Mouse (Mus musculus) layer of hippocampus, postnatal 36 days (tissue): ENCODE data around the gene Nop9. TPM values are rescaled to one million over a fixed set of nuclear protein-coding genes. Genes with fewer than 3 reads are reported as not detected.

Source experiments
- DNase-seq, 2 experiments: peaks; one replicate each; pipeline ENCODE4 v3.0.0; 2022
- total RNA-seq, 2 experiments: library from RNA; stranded (reverse); gene quantifications; 2 replicates each; pipeline ENCODE4 v1.2.3; 2021

Nop9 gene
- total RNA-seq, 2 experiments from 2014 or later, result 10.6 to 14.2 TPM

DNA sequence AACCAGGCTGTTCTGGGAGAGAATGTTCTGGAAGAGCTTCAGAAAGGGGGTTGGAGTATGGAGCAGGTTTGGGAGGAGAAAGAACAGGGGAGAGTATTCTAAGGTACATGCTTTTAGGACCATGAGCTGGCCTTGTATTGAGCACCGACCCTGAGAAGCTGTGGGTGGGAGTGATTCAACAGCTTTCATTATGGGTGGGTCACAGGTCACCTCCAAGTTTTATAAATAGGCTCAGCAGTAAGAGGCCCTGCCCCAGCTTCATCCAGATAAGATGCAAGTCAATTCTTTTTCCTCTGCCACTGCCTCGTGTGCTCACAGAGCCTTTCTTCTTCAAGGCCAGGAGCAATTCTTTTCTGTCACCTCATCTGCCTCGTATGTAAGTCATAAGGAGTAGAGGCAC lies 31.7 kb downstream of the Nop9 start:
- DNase-seq, result no peak

DNA sequence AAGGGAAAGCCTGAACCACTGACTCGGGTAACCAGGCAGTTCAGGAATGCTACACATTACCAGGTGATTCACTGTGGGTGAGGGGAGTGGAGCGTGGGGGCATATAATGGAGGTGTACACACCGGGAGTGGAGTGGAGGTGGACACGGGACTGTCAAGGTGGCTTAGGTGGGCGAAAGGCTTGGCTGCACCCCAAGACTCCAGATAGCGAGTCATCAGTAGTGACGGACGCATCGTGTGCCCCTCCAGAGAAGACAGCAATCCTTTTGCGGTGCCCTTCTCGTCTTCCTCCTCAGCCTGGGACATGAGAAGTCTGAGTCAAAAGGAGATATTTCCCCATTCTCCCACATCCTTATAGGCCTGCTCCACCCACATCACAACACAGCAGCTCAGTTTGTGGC lies 32.3 kb downstream of the Nop9 start:
- no peak for DNase-seq

DNA sequence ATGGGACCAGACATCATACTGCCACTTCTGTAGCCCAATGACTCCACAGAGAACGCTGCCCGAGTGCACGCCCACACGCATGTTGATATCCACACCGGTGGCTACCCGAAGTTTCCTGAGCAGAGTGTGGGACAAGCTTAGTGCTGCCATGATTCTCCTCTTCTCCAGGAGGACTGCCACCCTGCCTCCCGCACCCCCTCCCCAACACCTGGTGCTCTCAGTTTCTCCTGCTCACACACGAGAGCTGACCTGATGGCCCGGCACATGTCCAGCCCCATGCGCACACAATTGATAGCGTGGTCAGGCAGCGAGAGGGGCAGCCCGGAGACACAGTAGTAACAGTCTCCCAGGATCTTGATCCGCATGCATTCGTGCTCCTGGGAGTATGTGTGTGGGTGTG lies 33.2 kb downstream of the Nop9 start:
- DNase-seq, result no peak

DNA sequence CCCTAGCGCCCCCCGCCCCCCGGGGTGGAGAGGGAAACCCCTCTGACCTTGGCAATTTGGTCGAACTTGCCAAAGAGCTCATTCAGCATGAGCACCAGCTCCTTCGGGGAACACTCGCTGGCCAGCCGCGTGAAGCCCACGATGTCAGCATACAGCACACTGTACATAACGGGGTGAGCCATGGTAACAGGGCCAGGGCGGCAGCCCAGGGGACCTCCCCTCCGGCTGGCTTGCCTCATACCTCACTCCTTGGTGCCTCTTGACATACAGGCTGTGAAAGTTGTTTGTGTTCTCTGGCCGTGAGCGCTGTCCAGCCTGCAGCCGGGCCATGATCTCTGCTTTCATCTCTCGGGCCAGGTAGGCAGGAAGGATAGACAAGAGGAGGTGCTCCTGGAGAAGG lies 34.2 kb downstream of the Nop9 start:
- no peak for DNase-seq

DNA sequence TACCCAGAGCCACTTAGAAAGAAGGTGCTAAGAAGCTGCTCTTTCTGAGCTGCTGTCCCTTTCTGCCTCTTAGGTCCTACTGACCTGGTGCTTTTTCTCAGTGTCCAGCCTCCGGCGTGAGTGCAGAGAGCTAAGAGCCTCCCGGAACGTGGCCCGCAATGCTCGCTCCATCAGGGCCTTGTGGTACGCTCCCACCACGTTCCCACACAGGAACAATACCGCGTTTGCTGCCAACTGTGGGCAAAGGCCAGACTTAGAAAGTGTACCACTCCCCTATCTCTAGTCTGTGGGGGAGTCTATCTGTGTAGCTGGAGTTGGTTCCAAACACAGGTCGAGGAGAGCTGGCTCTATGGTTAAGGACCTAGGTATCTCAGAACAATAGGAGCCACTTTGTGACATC lies 35.2 kb downstream of the Nop9 start:
- no peak for DNase-seq

DNA sequence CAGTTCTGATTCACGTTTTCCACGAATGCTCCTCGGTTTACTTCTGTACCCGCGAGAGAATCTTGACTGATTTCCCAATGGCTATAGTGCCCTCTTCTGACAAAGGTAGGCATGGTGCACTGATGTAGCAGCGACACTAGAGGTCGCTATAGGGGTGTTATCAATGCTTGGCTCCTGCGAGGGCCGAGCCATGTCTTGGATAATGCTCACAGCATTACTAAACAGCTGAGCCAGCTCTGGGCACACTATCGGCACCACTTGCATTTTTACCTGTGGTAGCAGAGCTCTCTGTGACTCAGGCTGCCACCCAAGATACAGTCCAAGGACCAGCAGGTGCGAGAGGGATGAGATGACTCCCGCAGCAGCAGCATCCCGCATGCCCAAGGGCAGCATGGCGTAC lies 35.8 kb downstream of the Nop9 start:
- peak in 1 of 2 experiments; percentile 43 for DNase-seq

DNA sequence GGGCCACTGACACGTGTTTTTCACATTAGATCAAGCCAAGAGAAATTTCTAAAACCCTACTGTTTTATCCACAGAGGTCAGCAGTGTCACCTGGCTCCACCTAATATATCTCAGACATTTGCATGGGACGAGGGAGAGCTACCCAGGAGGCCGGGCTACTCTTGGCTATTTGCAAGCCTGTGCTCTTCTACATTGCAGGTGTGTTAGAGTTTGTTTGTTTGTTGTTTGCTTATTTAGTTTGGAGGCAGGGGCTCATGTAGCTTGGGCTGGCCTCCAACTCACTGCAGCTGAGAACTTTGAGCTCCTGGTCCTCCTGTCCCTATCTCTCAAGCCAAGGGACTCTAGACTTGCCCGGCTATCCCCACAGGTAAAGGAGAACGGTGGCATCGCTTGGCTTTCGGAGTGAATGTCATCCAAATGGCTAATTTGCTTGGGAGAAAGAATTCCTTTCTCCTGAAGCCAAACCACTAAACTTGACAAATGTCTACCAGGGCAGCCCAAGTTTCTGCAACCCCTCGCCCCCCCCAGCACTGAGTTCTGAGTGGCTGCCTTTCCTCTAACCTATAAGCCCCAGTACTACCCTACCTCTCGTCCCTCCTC lies 37.0 kb downstream of the Nop9 start:
- DNase-seq, result no peak

DNA sequence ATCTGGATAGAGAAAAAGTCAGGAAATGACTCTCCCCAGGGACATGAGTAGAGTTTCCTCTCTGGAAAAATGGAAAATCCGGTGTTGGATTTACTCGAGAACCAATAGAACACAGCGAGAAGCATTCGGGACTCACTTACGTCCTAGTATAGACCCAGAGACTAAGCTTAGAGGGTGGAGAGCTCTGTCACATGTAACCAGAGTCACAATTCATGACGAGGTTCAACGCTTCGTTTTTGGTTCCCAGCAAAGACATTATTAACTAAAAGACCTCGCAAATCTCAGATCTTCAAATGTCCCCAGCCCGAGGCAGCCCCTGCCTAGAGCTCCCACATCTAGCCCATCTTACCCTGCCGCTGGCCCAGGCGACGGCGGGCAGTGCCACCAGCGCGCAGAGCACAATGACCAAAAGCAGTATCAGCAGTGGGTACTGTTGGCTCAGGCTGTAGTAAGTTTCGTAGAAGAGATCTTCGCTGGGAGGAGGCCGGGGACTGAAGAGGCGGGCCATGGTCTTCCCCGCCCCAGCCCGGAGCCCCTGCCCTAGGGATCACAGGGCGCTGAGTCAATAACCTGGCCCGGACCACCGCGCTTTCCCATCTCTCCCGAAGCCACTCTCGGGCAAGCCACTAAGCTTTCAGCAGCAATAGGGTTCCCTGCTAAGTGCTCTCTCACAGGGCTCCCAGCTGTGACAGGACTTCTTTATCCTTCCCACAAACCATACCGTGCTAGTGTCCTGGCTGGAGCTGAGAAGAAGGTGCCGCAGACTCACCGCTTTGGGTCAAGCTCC lies 37.9 kb downstream of the Nop9 start:
- DNase-seq, result no peak

DNA sequence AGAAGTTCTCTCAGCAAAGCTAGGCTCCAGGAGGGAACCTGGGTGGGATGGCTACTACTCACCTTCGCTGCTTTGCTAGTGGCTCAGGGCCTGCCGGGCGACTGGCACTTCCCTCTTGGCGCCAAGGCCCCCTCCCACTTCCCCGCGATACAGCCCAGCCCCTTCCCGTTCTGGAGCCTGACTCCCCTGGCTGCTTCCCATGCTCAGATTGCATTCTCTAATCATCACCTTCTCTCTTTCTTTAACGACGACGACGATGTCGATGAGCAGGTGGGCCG lies 38.4 kb downstream of the Nop9 start, which contains the start of gene Adcy4:
Gene Adcy4 (minus strand): TSS at position 138 of the 278 bp plus-strand sequence.
- DNase-seq, result no peak

DNA sequence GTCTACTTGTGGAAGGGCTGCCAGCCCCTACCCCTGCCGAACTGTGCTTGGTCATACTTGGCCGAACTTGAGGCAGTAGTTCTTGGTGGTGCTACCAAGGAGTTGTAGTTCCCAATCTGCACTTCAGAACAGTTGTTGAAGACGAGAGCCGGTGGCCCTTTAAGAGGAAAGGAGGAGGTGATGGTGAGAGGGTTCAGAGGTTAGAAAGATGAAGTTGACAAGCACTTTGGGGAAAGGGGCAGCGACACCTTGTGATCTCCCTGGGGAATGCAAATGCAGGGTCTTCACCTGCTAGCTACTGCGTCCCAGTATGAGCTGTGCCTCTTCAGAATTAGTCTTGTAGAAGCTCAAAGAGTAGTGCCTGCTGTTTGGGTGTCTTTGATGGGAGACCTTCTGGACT lies 39.7 kb downstream of the Nop9 start:
- DNase-seq, result no peak

DNA sequence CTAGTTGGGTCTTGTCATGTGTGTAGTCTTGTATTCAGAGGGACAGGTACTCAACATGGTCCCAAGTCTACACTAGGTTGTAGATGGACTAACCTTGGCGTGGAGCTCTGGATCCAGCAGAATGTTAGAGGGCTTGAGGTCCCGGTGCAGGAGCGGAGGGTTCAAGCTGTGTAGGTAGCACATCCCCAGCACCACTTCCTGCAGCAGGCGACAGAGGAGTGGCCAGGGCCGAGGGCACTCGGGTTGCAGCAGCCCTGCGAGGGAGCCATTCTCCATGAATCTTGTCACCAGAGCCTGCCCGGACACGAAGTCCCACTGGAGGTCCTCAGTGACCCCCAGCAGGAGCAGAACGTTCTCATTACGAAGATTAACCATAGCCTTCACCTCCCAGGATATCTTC lies 42.2 kb downstream of the Nop9 start:
- no peak for DNase-seq

DNA sequence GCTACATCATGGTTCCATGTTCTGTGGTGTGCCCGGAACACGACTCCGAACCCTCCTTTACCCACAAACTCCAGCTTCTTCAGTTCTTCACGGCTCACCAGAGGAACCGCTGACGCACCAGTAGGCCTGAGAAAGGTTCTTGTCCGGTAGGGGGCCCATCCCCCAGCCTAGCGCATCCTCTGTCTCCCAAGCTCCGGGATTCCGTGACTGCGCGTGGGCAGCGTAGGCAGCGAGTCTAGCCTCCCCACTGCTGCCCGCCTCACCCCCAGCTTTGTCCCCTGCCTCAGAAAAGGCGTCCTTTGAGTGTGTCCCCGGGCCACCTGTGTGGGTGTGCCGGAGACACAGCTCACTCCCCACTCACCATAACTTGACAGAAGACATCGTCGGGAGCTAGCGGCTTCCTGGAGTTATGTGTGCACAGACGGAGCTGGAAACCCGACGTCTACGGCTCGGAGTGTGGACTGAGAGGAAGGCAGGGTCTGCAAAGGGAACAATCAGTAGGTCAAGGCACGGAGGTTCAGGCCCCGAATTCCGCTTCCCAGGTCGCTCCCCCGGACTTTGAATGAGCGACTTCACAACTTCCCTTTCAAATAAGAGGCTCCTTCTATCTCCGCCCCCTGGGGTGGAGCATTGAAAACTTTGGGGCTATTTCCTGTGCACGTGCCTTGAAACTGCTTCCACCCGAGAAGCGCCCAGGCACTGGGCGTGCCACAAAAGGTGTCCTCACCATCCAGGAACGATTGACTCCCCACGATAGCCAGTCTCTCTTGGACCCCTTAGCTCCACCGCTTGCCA lies 43.0 kb downstream of the Nop9 start, which contains the start of gene Ripk3:
Gene Ripk3 (minus strand): TSS at position 610 of the 795 bp plus-strand sequence.
- DNase-seq, result no peak

DNA sequence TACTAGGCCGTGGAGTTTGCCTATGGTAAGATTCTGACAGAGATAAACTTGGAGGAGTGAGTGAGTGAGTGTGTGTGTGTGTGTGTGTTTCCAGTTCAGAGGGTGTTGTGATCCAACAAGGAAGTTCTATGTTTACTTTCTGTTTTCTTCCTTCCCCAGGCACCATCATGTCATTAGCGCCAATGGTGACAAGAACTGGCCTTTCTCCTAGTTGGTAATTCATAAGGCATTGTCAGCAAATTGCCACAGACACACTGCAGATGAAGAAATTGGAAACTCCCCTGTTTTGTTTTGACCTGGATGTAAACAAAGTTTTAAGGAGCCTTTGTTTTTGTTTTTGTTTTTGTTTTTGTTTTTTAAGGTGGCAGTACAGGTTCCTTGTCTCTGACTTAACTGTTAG lies 48.0 kb downstream of the Nop9 start:
- no peak for DNase-seq

DNA sequence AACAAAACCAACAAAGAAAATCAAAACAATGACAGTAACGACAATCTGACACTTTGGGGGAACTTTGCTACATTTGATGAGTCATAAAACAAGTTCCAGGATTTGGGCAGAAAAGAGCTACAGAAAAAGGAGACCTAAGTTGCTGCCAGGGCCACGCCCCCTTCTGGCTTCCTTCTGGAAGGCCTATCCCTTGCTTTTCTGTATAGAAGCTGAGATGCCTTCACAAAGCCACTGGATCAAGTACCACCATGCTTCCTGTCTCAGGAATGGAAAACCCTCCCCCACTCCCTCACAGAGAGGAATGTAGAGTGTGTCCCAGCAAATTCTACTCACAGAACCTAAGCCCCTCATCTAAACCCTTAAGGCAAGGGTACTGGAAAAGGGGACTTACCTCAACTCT lies 48.5 kb downstream of the Nop9 start:
- no peak for DNase-seq

DNA sequence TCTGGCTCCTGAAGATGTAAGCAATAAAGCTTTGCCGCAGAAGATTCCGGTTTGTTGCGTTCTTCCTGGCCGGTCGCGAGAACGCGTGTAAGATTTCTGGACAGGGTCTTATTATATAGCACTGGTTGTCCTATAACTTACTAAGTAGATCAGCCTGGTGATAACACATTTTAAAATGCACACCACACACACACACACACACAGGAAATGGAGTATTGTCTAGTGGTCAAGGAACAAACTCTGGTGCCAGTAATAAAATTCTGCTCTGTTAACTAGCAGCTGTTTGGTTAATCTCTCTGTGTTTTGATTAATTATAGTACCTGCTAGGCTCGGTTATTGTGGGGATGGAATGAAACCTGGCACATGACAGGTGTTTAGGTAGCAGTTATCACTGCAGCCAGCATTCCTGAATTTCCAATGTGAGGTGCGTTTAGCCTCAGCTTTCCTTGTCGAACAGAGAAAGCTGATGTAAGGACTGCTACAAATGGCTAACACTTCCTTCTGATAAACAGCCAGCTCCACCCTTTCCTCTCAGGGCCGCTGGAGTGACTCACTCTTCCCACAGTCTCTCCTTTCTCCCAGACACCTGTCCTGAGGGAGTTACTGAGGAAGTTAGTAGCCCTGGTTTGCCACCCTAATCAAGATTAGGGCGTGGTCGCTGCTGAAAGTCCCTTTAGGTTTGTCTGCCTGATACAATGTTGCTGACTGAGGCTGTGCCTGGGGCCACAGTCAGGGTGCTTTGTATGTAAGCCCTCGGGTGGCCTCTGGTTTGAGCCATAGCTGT lies 50.1 kb downstream of the Nop9 start:
- DNase-seq, result no peak

Other genes starting within 250 kb of the Nop9 start
- gene Cpne6, start 235.2 kb upstream of the Nop9 start, total RNA-seq, result 100 to 1,000 TPM; 696 to 698 TPM
- 1 to 10 TPM; 1.6 to 5.6 TPM for gene Nrl, start 220.7 kb upstream of the Nop9 start, total RNA-seq
- gene Pck2, start 205.4 kb upstream of the Nop9 start, total RNA-seq, result 10 to 100 TPM; 42.6 to 45.8 TPM
- gene Dcaf11, start 185.7 kb upstream of the Nop9 start, total RNA-seq, result 10 to 100 TPM; 82.5 to 83.2 TPM
- 1 to 10 TPM; 1.3 to 1.4 TPM for gene A730061H03Rik, start 185.3 kb upstream of the Nop9 start, total RNA-seq
- gene Fitm1, start 170.1 kb upstream of the Nop9 start, total RNA-seq, result not detected
- 10 to 100 TPM; 50.3 to 50.4 TPM for gene Psme1, start 167.6 kb upstream of the Nop9 start, total RNA-seq
- 10 to 100 TPM; 46.1 to 50.7 TPM for gene Emc9, start 160.4 kb upstream of the Nop9 start, total RNA-seq
- 10 to 100 TPM; 43.2 to 44.6 TPM for gene Psme2, start 154.6 kb upstream of the Nop9 start, total RNA-seq
- 10 to 100 TPM; 29.5 to 41.0 TPM for gene Rnf31, start 154.0 kb upstream of the Nop9 start, total RNA-seq
- 10 to 100 TPM; 13.9 to 16.2 TPM for gene Irf9, start 142.1 kb upstream of the Nop9 start, total RNA-seq
- 1 to 10 TPM in 1 of 2 experiments, under 1 TPM in 1; 0.88 to 1.8 TPM for gene Rec8, start 127.7 kb upstream of the Nop9 start, total RNA-seq
- 100 to 1,000 TPM; 108 to 119 TPM for gene Ipo4, start 109.7 kb upstream of the Nop9 start, total RNA-seq
- gene Gm49378, start 107.8 kb upstream of the Nop9 start, total RNA-seq, result 1 to 10 TPM; 5.3 to 5.6 TPM
- gene Tm9sf1, start 101.9 kb upstream of the Nop9 start, total RNA-seq, result 10 to 100 TPM; 43.4 to 44.3 TPM
- gene Tssk4, start 95.5 kb upstream of the Nop9 start, total RNA-seq, result 1 to 10 TPM; 1.3 to 1.7 TPM
- gene Mdp1, start 85.2 kb upstream of the Nop9 start, total RNA-seq, result 10 to 100 TPM; 46.4 to 49.9 TPM
- 10 to 100 TPM; 24.4 to 27.9 TPM for gene Gmpr2, start 73.8 kb upstream of the Nop9 start, total RNA-seq
- gene Nedd8, start 73.6 kb upstream of the Nop9 start, total RNA-seq, result 100 to 1,000 TPM; 328 to 337 TPM
- gene Tinf2, start 63.9 kb upstream of the Nop9 start, total RNA-seq, result 10 to 100 TPM; 13.0 to 13.4 TPM
- under 1 TPM in 1 of 2 experiments, not detected in 1; 0.28 TPM for gene Tgm1, start 31.8 kb upstream of the Nop9 start, total RNA-seq
- 10 to 100 TPM; 42.8 to 43.8 TPM for gene Rabggta, start 23.4 kb upstream of the Nop9 start, total RNA-seq
- 10 to 100 TPM; 82.7 to 83.2 TPM for gene Dhrs1, start within 50 bp of the Nop9 start, total RNA-seq
- gene Cideb, start 12.8 kb downstream of the Nop9 start, total RNA-seq, result 1 to 10 TPM; 1.2 to 1.6 TPM
- gene Ltb4r2, start 15.7 kb downstream of the Nop9 start, total RNA-seq, result under 1 TPM; 0.10 to 0.20 TPM
- gene Ltb4r1, start 20.3 kb downstream of the Nop9 start, total RNA-seq, result not detected
- gene Adcy4, start 38.4 kb downstream of the Nop9 start, total RNA-seq, result 1 to 10 TPM; 2.5 to 3.2 TPM
- 1 to 10 TPM; 1.1 to 1.9 TPM for gene Ripk3, start 43.2 kb downstream of the Nop9 start, total RNA-seq
- gene Nfatc4, start 77.5 kb downstream of the Nop9 start, total RNA-seq, result 1 to 10 TPM; 1.2 to 1.9 TPM
- 1 to 10 TPM; 6.7 to 7.3 TPM for gene Nynrin, start 108.3 kb downstream of the Nop9 start, total RNA-seq
- under 1 TPM; 0.37 to 0.43 TPM for gene Cbln3, start 138.7 kb downstream of the Nop9 start, total RNA-seq
- gene Khnyn, start 139.3 kb downstream of the Nop9 start, total RNA-seq, result 10 to 100 TPM; 10.6 to 11.7 TPM
- 10 to 100 TPM; 68.5 to 70.7 TPM for gene Sdr39u1, start 154.6 kb downstream of the Nop9 start, total RNA-seq
- under 1 TPM; 0.42 to 0.96 TPM for gene Cma1, start 199.0 kb downstream of the Nop9 start, total RNA-seq
- not detected for gene Cma2, start 205.3 kb downstream of the Nop9 start, total RNA-seq